ENCODE assay signal across 16 mouse cellular contexts in the genomic region with DNA sequence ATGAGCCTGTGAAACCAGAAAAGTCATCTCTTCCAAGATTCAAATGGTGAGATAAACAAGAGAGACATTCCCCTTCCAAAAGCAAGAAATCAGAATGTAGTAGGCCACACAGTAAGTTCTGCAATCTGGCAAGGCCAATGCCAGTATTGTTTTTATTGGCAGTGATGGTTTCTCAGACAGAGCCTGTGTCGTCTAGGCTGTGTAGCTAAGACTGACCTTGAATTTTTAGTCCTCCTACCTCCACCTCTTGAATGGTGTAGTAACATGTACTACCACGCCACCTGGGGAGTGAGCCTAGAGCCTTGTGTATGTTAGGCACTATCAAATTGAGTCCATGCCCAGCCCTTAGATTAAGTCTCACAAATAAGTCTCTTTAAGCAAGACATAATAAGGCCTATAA.
"Had no signal": no experiment of that assay in that cellular context is flagged by ENCODE, and none has a peak within 500 bp of the region (broad histone marks: within the 10 kb centered on the region; RNA-seq: fewer than 3 reads in every experiment).

No protein-coding gene starts in this region.

- H3K4me1 ChIP-seq: kidney, embryonic 15.5 days; limb, embryonic 12.5 days; limb, embryonic 15.5 days; midbrain, embryonic 13.5 days had no signal

- H3K4me3 ChIP-seq: kidney, embryonic 15.5 days; limb, embryonic 12.5 days; limb, embryonic 15.5 days; midbrain, embryonic 13.5 days had no signal

- H3K27ac ChIP-seq: kidney, embryonic 15.5 days; limb, embryonic 12.5 days; limb, embryonic 15.5 days; liver, embryonic 14.5 days; macrophage; midbrain, embryonic 13.5 days had no signal

- DNase-seq: kidney, adult 8-10 months; kidney, postnatal 10 days; kidney, postnatal 4 days; left cerebral cortex, postnatal 4 days; liver, postnatal 0 days; lung, embryonic 14.5 days; thymus, postnatal 25 days had no signal

- ATAC-seq: intestine, embryonic 16.5 days; liver, postnatal 0 days; lung, postnatal 0 days; midbrain, embryonic 13.5 days had no signal

- H3K9ac ChIP-seq: kidney, embryonic 15.5 days; limb, embryonic 12.5 days; limb, embryonic 15.5 days; liver, embryonic 14.5 days; liver, postnatal 0 days; lung, embryonic 14.5 days; midbrain, embryonic 13.5 days had no signal

- H3K9me3 ChIP-seq: kidney, embryonic 15.5 days; limb, embryonic 12.5 days; limb, embryonic 15.5 days; midbrain, embryonic 13.5 days had no signal

- H3K4me2 ChIP-seq: kidney, embryonic 15.5 days; limb, embryonic 12.5 days; limb, embryonic 15.5 days; liver, embryonic 11.5 days; lung, embryonic 14.5 days; midbrain, embryonic 13.5 days had no signal

- H3K27me3 ChIP-seq: kidney, embryonic 15.5 days; limb, embryonic 12.5 days; limb, embryonic 15.5 days; midbrain, embryonic 13.5 days had no signal
